Mouse (Mus musculus): Measurements from ENCODE around the gene Ift88. TPM values are rescaled to one million over a fixed set of nuclear protein-coding genes. Genes with fewer than 3 reads are reported as not detected.

Ift88 gene
- total and polyA plus RNA-seq, 3 experiments = 6.7 to 12.3 (median 8.1) TPM

DNA sequence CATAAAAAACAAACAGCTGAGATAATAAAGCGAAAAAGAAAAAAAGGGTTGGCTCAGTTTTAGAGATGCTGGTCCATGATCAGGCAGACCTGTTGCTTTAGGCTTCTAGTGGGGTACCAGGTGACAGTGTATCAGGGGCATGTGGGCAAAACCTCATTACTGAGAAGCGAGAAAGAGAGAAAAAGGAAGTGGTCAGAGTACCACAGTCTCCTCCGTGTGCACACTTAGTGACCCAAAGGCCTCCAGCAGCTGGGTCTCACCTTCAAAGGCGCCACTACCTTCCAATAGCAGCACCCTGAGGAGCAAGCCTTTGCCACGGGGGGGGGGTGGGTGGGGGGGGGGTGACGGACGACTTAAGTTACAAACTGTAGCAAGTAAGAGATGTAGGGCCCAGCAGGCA lies 103.3 kb downstream of the Ift88 start:
- H3K4me3 ChIP-seq (replicated peaks in 1 of 3; ENCODE audit: low read depth in 2 of 3, low read length in 2 of 3, poor library complexity in 1 of 3) = no peak overlapping the region
- no peak overlapping the region for H3K4me2 ChIP-seq (ENCODE audit: insufficient read depth, low read depth, poor library complexity, severe bottlenecking)
- DNase-seq (ENCODE audit: extremely low read depth) = peak; percentile 39
- H3K79me2 ChIP-seq (replicated peaks; ENCODE audit: control insufficient read depth, extremely low read depth, insufficient read depth, poor library complexity, severe bottlenecking) = no peaks in the 10 kb centered on the region
- peaks cover 11 to 29% of the 10 kb centered on the region in 2 experiments for H3K4me1 ChIP-seq (ENCODE audit: control insufficient read depth in 1 of 2, insufficient read depth in 2 of 2)
- no peak overlapping the region for H3K9ac ChIP-seq (ENCODE audit: insufficient read depth, low read depth)
- peaks cover 31% of the 10 kb centered on the region for H3K27me3 ChIP-seq (replicated peaks)
- in situ Hi-C loops (cut with MboI; ENCODE audit: low pct_ligation_motif_present, low pct_unique_long_range_greater_than_20kb, low sequenced_read_pairs) (no loop called here), dilution Hi-C loops (cut with MboI; ENCODE audit: extremely low pct_ligation_motif_present, extremely low pct_unique_long_range_greater_than_20kb, low sequenced_read_pairs) (no loop called here)
- H3K9me3 ChIP-seq (replicated peaks; ENCODE audit: low read length) = peaks cover 2% of the 10 kb centered on the region
- no peaks in the 10 kb centered on the region for H3K36me3 ChIP-seq (replicated peaks in 1 of 2; ENCODE audit: control insufficient read depth in 1 of 2, insufficient read depth in 1 of 2, low read length in 1 of 2)
- TF ChIP-seq MAX (IDR thresholded peaks at IDR 0.05; ENCODE audit: low read length) (peak; percentile 33; the same call in 1 of the 2 replicates), MYC (IDR thresholded peaks at IDR 0.05; ENCODE audit: low read depth, low read length) (peak; percentile 16; the same call in 1 of the 2 replicates), ZMIZ1 (IDR thresholded peaks at IDR 0.05; ENCODE audit: low read depth, low read length) (no peak), IRF4 (IDR thresholded peaks at IDR 0.05; ENCODE audit: low read depth, low read length) (peak; percentile 77), CTCF (conservative IDR thresholded peaks at IDR 0.05 in 1 of 2, IDR thresholded peaks at IDR 0.05 in 1 of 2; ENCODE audit: low read depth in 2 of 2, low read length in 2 of 2) (no peak), EP300 (IDR thresholded peaks at IDR 0.05; ENCODE audit: low read length) (peak; percentile 82), CHD1 (IDR thresholded peaks at IDR 0.05; ENCODE audit: low read depth, low read length) (no peak), POLR2A (IDR thresholded peaks at IDR 0.05; ENCODE audit: low read depth, low read length) (no peak), TCF12 (IDR thresholded peaks at IDR 0.05; ENCODE audit: low read depth, low read length) (peak; percentile 49), BHLHE40 (IDR thresholded peaks at IDR 0.05; ENCODE audit: low read depth, low read length) (peak; percentile 72)
- H3K27ac ChIP-seq (ENCODE audit: insufficient read depth, low read depth) = no peak overlapping the region

DNA sequence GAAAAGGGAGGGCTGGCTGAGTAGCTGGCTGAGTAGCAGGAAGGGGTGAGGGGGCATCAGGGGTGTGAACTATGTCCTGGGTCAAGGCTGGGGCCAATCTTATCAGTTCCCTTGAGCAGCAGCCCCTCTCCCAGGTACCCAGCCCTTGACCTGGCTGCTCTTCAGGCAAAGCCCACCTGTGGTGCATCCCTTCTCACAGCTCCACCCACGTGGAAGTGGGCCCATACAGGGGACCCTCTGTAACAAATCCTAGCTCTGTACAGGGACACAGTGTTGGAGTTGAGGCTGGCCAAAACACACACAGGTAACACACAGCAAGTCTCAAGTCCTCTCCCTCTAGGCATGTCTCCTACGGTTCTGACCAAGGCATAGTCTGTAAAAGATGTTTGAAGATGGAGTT lies 103.7 kb downstream of the Ift88 start:
- dilution Hi-C loops (cut with MboI; ENCODE audit: extremely low pct_ligation_motif_present, extremely low pct_unique_long_range_greater_than_20kb, low sequenced_read_pairs) = no loop called here
- Histone ChIP-seq H3K27me3 (replicated peaks) (peaks cover 29% of the 10 kb centered on the region), H3K79me2 (replicated peaks; ENCODE audit: control insufficient read depth, extremely low read depth, insufficient read depth, poor library complexity, severe bottlenecking) (no peaks in the 10 kb centered on the region)

More for the DNA sequence above, 103.7 kb downstream of the Ift88 start:
- Histone ChIP-seq H3K36me3 (replicated peaks in 1 of 2; ENCODE audit: control insufficient read depth in 1 of 2, insufficient read depth in 1 of 2, low read length in 1 of 2) (no peaks in the 10 kb centered on the region), H3K4me1 (ENCODE audit: control insufficient read depth in 1 of 2, insufficient read depth in 2 of 2) (peaks cover 11 to 29% of the 10 kb centered on the region in 2 experiments), H3K9me3 (replicated peaks; ENCODE audit: low read length) (peaks cover 2% of the 10 kb centered on the region), H3K4me2 (ENCODE audit: insufficient read depth, low read depth, poor library complexity, severe bottlenecking) (no peak overlapping the region), H3K27ac (ENCODE audit: insufficient read depth, low read depth) (no peak overlapping the region), H3K4me3 (replicated peaks in 1 of 3; ENCODE audit: low read depth in 2 of 3, low read length in 2 of 3, poor library complexity in 1 of 3) (no peak overlapping the region), H3K9ac (ENCODE audit: insufficient read depth, low read depth) (no peak overlapping the region)
- in situ Hi-C loops (cut with MboI; ENCODE audit: low pct_ligation_motif_present, low pct_unique_long_range_greater_than_20kb, low sequenced_read_pairs) = no loop called here
- no peak for TF ChIP-seq RCOR1 (conservative IDR thresholded peaks at IDR 0.05; ENCODE audit: low read depth, low read length)
- TF ChIP-seq CHD1 (IDR thresholded peaks at IDR 0.05; ENCODE audit: low read depth, low read length) = no peak
- no peak for TF ChIP-seq NELFE (IDR thresholded peaks at IDR 0.05; ENCODE audit: low read depth, low read length)
- TF ChIP-seq ZKSCAN1 (IDR thresholded peaks at IDR 0.05; ENCODE audit: borderline replicate concordance, low read depth, low read length) = no peak
- no peak for TF ChIP-seq MYC (IDR thresholded peaks at IDR 0.05; ENCODE audit: low read depth, low read length)
- no peak for TF ChIP-seq SIN3A (IDR thresholded peaks at IDR 0.05; ENCODE audit: low read length)
- no peak for TF ChIP-seq ELF1 (IDR thresholded peaks at IDR 0.05; ENCODE audit: low read depth, low read length)
- no peak for TF ChIP-seq ZNF384 (IDR thresholded peaks at IDR 0.05; ENCODE audit: low read depth, low read length)
- no peak for TF ChIP-seq NRF1 (IDR thresholded peaks at IDR 0.05; ENCODE audit: low read depth, low read length)
- TF ChIP-seq EP300 (IDR thresholded peaks at IDR 0.05; ENCODE audit: low read length) = no peak
- TF ChIP-seq ZMIZ1 (IDR thresholded peaks at IDR 0.05; ENCODE audit: low read depth, low read length) = no peak
- TF ChIP-seq KAT2A (IDR thresholded peaks at IDR 0.05; ENCODE audit: insufficient replicate concordance, low read length) = no peak
- TF ChIP-seq TCF12 (IDR thresholded peaks at IDR 0.05; ENCODE audit: low read depth, low read length) = no peak
- TF ChIP-seq POLR2AphosphoS2 (IDR thresholded peaks at IDR 0.05; ENCODE audit: low read depth, low read length) = no peak
- TF ChIP-seq PAX5 (IDR thresholded peaks at IDR 0.05; ENCODE audit: low read length) = no peak
- TF ChIP-seq GABPA (IDR thresholded peaks at IDR 0.05; ENCODE audit: insufficient replicate concordance, low read depth, low read length) = no peak
- DNase-seq (ENCODE audit: extremely low read depth) = no peak
